Mouse (Mus musculus) kidney, embryonic 15.5 days (tissue): ENCODE measurements around the gene Borcs6. TPM values are rescaled to one million over a fixed set of nuclear protein-coding genes. Genes with fewer than 3 reads are reported as not detected.

Experiments
- ATAC-seq: fragments of 200-750 bp; cut with Nextera tagmentation; replicated peaks from 2 replicates; pipeline ENCODE4 v1.8.0; 2017; ENCODE audit warnings: moderate TSS enrichment; ENCODE audit not compliant: low FRiP score
- H3K27ac ChIP-seq: fragments of 300-500 bp; sonication (generic); 2 replicates; pipeline ENCODE4 v1.5.1; 2015; ENCODE audit warnings: mild to moderate bottlenecking, inconsistent platforms
- H3K27me3 ChIP-seq: fragments of 300-500 bp; sonication (generic); 2 replicates; pipeline ENCODE4 v1.6.1; 2015; ENCODE audit warnings: inconsistent platforms
- H3K36me3 ChIP-seq: fragments of 300-500 bp; sonication (generic); 2 replicates; pipeline ENCODE4 v1.6.1; 2015; ENCODE audit warnings: inconsistent platforms
- H3K4me1 ChIP-seq: fragments of 300-500 bp; sonication (generic); 2 replicates; pipeline ENCODE4 v1.6.1; 2015; ENCODE audit warnings: inconsistent platforms
- H3K4me2 ChIP-seq: fragments of 300-500 bp; sonication (generic); 2 replicates; pipeline ENCODE4 v1.6.1; 2015; ENCODE audit warnings: moderate library complexity, mild to moderate bottlenecking, inconsistent platforms
- H3K4me3 ChIP-seq: fragments of 300-500 bp; sonication (generic); replicated peaks from 2 replicates; pipeline ENCODE4 v1.5.1; 2015; ENCODE audit warnings: mild to moderate bottlenecking, inconsistent platforms
- H3K9ac ChIP-seq: fragments of 300-500 bp; sonication (generic); 2 replicates; pipeline ENCODE4 v1.6.1; 2015; ENCODE audit warnings: mild to moderate bottlenecking, inconsistent platforms
- H3K9me3 ChIP-seq: fragments of 300-500 bp; sonication (generic); replicated peaks from 2 replicates; pipeline ENCODE4 v1.6.1; 2016; ENCODE audit warnings: inconsistent platforms
- WGBS: fragments of 180-500 bp; shearing (Covaris S2); methylation state at CpG from one replicate; pipeline ENCODE4 v1.1.7; 2015; ENCODE audit warnings: mixed read lengths; 5-methylcytosine and 5-hydroxymethylcytosine counted together
- polyA plus RNA-seq: library from polyadenylated mRNA; unstranded; fragments of >200 nt; fragmentation: Nextera tagmentation; extraction: Ambion mirVana; gene quantifications from 2 replicates; pipeline ENCODE4 v1.2.1, GENCODE M21; 2015

The Borcs6 gene
- polyA plus RNA-seq, 1 experiment from 2014 or later = 8.7 TPM

DNA sequence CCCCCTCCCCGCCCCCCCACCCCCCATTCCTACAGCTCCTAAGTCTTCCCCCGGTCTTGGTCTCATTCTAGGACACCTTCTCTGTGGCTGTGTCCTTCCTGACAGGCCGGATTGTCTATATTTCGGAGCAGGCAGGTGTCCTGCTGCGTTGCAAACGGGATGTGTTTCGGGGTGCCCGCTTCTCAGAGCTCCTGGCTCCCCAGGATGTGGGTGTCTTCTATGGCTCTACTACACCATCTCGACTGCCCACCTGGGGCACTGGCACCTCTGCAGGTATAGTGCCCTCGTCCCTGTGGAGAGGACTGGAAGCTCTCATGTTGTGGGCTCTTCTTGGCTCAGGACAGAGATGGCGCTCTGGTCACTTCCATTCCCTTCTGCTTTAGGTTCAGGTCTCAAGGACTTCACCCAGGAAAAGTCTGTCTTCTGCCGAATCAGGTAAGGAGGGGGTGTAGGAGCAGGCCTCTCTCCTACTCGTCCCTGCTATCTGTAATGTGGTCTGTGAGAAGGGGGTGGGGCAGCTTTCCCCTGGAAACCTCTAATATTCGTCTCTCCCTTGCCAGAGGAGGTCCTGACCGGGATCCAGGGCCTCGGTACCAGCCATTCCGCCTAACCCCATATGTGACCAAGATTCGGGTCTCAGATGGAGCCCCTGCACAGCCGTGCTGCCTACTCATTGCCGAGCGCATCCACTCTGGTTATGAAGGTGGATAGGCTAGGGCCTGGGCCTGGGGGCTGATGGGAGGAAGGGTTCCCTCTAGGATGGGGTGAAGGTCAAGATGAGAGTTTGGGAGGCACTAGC lies 42.3 kb downstream of the Borcs6 start:
- no peaks in the 10 kb centered on the region for H3K9me3 ChIP-seq
- no peak for ATAC-seq
- WGBS = 89% methylated on average over 21 of the region's 21 CpGs
- H3K27me3 ChIP-seq = no peaks in the 10 kb centered on the region
- no peak overlapping the region for H3K27ac ChIP-seq
- H3K4me3 ChIP-seq = no peak overlapping the region
- peaks cover 62% of the 10 kb centered on the region for H3K36me3 ChIP-seq
- H3K9ac ChIP-seq = no peak overlapping the region
- peaks cover 42% of the 10 kb centered on the region for H3K4me1 ChIP-seq
- no peak overlapping the region for H3K4me2 ChIP-seq

- Histone ChIP-seq H3K9me3 (no peaks in the 10 kb centered on the region), H3K36me3 (peaks cover 68% of the 10 kb centered on the region), H3K4me1 (peaks cover 36% of the 10 kb centered on the region), H3K4me2 (no peak overlapping the region), H3K9ac (no peak overlapping the region), H3K4me3 (no peak overlapping the region), H3K27ac (no peak overlapping the region), H3K27me3 (no peaks in the 10 kb centered on the region)
- 95% methylated on average over 7 of the region's 7 CpGs for WGBS
- ATAC-seq = no peak
Observed at GRCm38 (mm10) chr11:69102403-69102725, 42.8 kb downstream of the Borcs6 start.

- H3K36me3 ChIP-seq = peaks cover 76% of the 10 kb centered on the region
- H3K9ac ChIP-seq = no peak overlapping the region
- no peaks in the 10 kb centered on the region for H3K9me3 ChIP-seq
- WGBS = 95% methylated on average over 14 of the region's 14 CpGs
- no peaks in the 10 kb centered on the region for H3K27me3 ChIP-seq
- H3K4me3 ChIP-seq = no peak overlapping the region
- no peak overlapping the region for H3K27ac ChIP-seq
- peaks cover 28% of the 10 kb centered on the region for H3K4me1 ChIP-seq
- ATAC-seq = no peak
- H3K4me2 ChIP-seq = no peak overlapping the region
Observed at GRCm38 (mm10) chr11:69103121-69103520, 43.6 kb downstream of the Borcs6 start.

DNA sequence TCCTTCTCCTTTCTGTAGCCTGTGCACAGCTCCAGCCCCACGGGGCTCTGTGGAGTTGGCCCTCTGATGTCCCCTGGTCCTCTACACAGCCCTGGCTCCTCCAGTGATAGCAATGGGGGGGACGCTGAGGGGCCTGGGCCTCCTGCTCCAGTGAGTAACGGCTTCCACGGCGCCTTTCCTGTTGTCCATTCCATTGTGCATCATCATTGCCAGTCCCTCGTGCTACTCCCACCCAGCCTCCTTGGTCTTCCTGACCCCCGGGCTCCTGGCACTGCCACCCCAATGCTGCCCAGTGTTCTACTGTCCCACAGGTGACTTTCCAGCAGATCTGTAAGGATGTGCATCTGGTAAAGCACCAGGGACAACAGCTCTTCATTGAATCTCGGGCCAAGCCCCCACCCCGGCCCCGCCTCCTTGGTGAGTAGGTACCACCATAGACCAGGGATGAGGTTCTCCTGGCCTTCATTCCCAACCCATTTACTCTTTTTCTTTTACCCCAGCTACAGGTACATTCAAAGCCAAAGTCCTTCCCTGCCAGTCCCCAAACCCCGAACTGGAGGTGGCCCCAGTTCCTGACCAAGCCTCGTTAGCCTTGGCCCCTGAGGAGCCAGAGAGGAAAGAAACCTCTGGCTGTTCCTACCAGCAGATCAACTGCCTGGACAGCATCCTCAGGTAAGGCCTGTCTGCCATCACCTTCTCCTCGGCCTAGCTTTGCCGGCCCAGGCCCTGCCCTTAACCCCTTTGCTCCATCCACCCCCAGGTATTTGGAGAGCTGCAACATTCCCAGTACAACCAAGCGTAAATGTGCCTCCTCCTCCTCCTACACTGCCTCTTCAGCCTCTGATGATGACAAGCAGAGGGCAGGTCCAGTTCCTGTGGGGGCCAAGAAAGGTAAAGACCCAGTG lies 44.3 kb downstream of the Borcs6 start:
- H3K4me3 ChIP-seq = no peak overlapping the region
- WGBS = 87% methylated on average over 15 of the region's 15 CpGs
- peaks cover 22% of the 10 kb centered on the region for H3K4me1 ChIP-seq
- H3K27me3 ChIP-seq = no peaks in the 10 kb centered on the region
- ATAC-seq = no peak
- no peaks in the 10 kb centered on the region for H3K9me3 ChIP-seq
- no peak overlapping the region for H3K4me2 ChIP-seq
- no peak overlapping the region for H3K27ac ChIP-seq
- peaks cover 82% of the 10 kb centered on the region for H3K36me3 ChIP-seq
- H3K9ac ChIP-seq = no peak overlapping the region

GRCm38 (mm10) chr11:69104487-69104886 lies 45.0 kb downstream of the Borcs6 start:
- H3K4me2 ChIP-seq = no peak overlapping the region
- no peaks in the 10 kb centered on the region for H3K27me3 ChIP-seq
- H3K4me1 ChIP-seq = peaks cover 16% of the 10 kb centered on the region
- H3K36me3 ChIP-seq = peaks cover 89% of the 10 kb centered on the region
- no peak for ATAC-seq
- H3K9ac ChIP-seq = no peak overlapping the region
- no peak overlapping the region for H3K4me3 ChIP-seq
- no peaks in the 10 kb centered on the region for H3K9me3 ChIP-seq
- WGBS = 87% methylated on average over 14 of the region's 14 CpGs
- no peak overlapping the region for H3K27ac ChIP-seq

DNA sequence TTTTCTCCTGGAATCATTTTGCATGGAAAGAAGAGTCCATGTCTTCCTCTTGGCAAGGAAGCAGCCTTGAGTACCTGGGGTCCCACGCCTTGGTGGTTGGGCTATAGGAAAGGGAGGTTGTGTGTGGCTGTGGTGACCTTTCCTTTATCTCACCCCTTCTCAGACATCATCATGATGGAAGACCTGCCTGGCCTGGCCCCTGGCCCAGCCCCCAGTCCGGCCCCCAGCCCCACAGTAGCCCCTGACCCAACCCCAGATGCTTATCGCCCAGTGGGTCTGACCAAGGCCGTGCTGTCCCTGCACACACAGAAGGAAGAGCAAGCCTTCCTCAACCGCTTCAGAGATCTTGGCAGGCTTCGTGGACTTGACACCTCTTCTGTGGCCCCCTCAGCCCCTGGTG lies 45.7 kb downstream of the Borcs6 start:
- ATAC-seq = no peak
- peaks cover 15% of the 10 kb centered on the region for H3K4me1 ChIP-seq
- H3K27ac ChIP-seq = no peak overlapping the region
- H3K9me3 ChIP-seq = no peaks in the 10 kb centered on the region
- no peak overlapping the region for H3K4me3 ChIP-seq
- H3K9ac ChIP-seq = no peak overlapping the region
- peaks cover 91% of the 10 kb centered on the region for H3K36me3 ChIP-seq
- no peaks in the 10 kb centered on the region for H3K27me3 ChIP-seq
- 83% methylated on average over 6 of the region's 6 CpGs for WGBS
- H3K4me2 ChIP-seq = no peak overlapping the region

- peaks cover 89% of the 10 kb centered on the region for H3K36me3 ChIP-seq
- WGBS = 93% methylated on average over 2 of the region's 2 CpGs
- H3K4me3 ChIP-seq = no peak overlapping the region
- H3K9ac ChIP-seq = no peak overlapping the region
- H3K27ac ChIP-seq = no peak overlapping the region
- H3K4me2 ChIP-seq = no peak overlapping the region
- peaks cover 9% of the 10 kb centered on the region for H3K4me1 ChIP-seq
- ATAC-seq = no peak
- H3K27me3 ChIP-seq = no peaks in the 10 kb centered on the region
- no peaks in the 10 kb centered on the region for H3K9me3 ChIP-seq
Observed at GRCm38 (mm10) chr11:69105796-69106195, 46.3 kb downstream of the Borcs6 start.

GRCm38 (mm10) chr11:69106299-69106698 lies 46.8 kb downstream of the Borcs6 start:
- Histone ChIP-seq H3K4me3 (no peak overlapping the region), H3K9ac (no peak overlapping the region), H3K9me3 (no peaks in the 10 kb centered on the region), H3K4me2 (no peak overlapping the region), H3K4me1 (peaks cover 8% of the 10 kb centered on the region), H3K36me3 (peaks cover 84% of the 10 kb centered on the region), H3K27me3 (no peaks in the 10 kb centered on the region), H3K27ac (no peak overlapping the region)
- ATAC-seq = no peak
- 93% methylated on average over 11 of the region's 11 CpGs for WGBS

DNA sequence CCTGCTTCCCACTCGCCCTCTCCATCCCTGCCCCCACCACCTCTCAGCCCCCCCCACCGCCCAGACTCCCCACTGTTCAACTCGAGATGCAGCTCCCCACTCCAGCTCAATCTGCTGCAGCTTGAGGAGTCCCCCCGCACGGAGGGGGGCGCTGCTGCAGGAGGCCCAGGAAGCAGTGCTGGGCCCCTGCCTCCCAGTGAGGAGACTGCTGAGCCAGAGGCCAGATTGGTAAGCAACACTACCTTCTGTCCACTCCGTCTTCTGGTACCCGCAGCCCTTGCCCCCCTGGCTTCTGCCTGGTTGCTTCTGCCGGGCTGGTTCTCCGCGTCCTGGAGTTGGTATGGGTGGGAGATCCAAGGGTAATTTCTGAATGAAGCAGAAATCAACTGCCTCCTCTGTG lies 47.3 kb downstream of the Borcs6 start:
- 88% methylated on average over 11 of the region's 11 CpGs for WGBS
- no peak for ATAC-seq
- H3K4me2 ChIP-seq = no peak overlapping the region

DNA sequence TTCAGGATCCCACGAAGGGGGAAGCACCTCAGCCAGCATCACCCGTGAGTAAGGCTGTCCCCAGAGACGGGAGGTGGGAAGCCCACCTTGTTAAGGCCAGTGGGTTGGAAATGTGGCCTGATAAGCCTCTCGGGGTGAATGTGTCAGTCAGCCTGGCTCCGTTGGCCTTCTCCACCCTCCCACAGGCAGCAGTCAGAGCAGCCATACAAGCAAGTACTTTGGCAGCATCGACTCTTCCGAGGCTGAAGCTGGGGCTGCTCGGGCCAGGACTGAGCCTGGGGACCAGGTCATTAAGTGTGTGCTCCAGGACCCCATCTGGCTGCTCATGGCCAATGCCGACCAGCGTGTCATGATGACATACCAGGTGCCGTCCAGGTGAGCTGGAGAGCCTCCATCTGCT lies 48.2 kb downstream of the Borcs6 start:
- ATAC-seq = no peak
- Histone ChIP-seq H3K4me1 (peaks cover 18% of the 10 kb centered on the region), H3K9ac (no peak overlapping the region), H3K36me3 (peaks cover 70% of the 10 kb centered on the region), H3K4me2 (no peak overlapping the region), H3K9me3 (no peaks in the 10 kb centered on the region), H3K4me3 (no peak overlapping the region), H3K27me3 (peaks cover 4% of the 10 kb centered on the region; the same call in 1 of the 2 replicates), H3K27ac (no peak overlapping the region)
- WGBS = 86% methylated on average over 11 of the region's 11 CpGs

More for the DNA sequence above, 47.3 kb downstream of the Borcs6 start:
- Histone ChIP-seq H3K4me3 (no peak overlapping the region), H3K27ac (no peak overlapping the region), H3K9ac (no peak overlapping the region), H3K9me3 (no peaks in the 10 kb centered on the region), H3K27me3 (no peaks in the 10 kb centered on the region), H3K4me1 (peaks cover 11% of the 10 kb centered on the region), H3K36me3 (peaks cover 78% of the 10 kb centered on the region)

DNA sequence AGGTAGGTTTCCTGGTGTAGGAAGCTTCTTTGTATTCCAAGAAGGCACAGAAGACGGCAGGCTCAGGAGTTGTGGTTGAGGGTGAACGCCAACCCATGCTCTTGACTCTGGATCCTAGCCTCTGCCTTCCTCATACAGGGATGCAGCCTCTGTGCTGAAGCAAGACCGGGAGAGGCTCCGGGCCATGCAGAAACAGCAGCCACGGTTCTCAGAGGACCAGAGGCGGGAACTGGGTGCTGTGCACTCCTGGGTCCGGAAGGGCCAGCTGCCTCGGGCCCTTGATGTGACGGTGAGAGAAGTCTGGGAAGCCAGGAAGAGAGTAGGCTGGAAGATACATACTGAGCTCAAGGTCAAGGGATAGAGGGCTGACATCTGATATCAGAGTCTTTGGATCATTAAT lies 48.7 kb downstream of the Borcs6 start:
- Histone ChIP-seq H3K4me1 (peaks cover 18% of the 10 kb centered on the region), H3K9ac (no peak overlapping the region), H3K9me3 (no peaks in the 10 kb centered on the region), H3K36me3 (peaks cover 64% of the 10 kb centered on the region), H3K4me3 (no peak overlapping the region), H3K4me2 (no peak overlapping the region), H3K27ac (no peak overlapping the region), H3K27me3 (peaks cover 4% of the 10 kb centered on the region; the same call in 1 of the 2 replicates)
- ATAC-seq = no peak
- 86% methylated on average over 9 of the region's 9 CpGs for WGBS
